Mouse (Mus musculus) embryo, embryonic 9.5 days (tissue): ENCODE data around the gene Tor1b.
"Not testable (repeated sequence)": the region's sequence is repeated elsewhere in the genome, so short reads cannot be mapped to it uniquely, and the experiment has no call there.

ENCODE experiments used
- DNase-seq: peaks from one replicate; pipeline ENCODE4 v3.0.0-alpha.2; 2017; ENCODE audit errors: extremely low spot score

The Tor1b gene

DNA sequence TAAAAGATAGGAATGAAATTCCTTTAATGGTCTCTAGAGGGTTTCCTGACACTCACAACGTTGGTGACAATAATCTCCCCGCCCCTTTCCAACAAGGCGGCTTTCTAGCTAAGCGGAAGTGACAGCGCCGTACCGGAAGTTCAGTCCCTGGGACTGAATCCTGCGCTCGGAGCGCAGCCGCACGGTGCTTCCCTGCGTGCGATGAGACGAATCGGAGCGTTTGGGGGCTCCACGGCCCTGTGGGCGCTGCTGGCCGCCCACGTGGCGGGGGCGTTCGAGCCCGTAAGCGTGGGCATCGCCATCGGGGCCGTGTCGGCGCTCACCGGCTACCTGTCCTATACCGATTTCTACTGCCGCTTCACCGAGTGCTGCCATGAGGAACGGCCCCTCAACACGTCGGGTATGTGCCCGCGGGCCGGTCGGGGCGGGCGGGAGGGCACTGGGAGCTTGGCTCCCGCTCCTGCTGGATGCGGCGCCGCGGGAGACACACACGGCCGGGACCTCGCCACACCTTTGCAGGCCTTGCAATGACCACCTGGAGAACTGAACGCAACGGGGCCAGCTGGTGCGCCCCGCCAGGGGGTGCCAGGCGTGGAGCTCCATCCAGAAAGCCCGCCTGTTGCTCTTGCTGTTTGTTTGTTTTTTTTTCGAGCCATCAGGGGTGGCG lies at the start of gene Tor1b:
Tor1b (plus strand) TSS at position 136 of the 667 bp plus-strand sequence.
- peak; percentile 84 for DNase-seq

GRCm38 (mm10) chr2:30904231-30904630 lies 48.5 kb upstream of the Tor1b start:
- no peak for DNase-seq

GRCm38 (mm10) chr2:30904991-30905390 lies 47.8 kb upstream of the Tor1b start:
- DNase-seq, result no peak

GRCm38 (mm10) chr2:30905906-30906305 lies 46.9 kb upstream of the Tor1b start:
- DNase-seq, result no peak

GRCm38 (mm10) chr2:30906641-30907040 lies 46.1 kb upstream of the Tor1b start:
- no peak for DNase-seq

GRCm38 (mm10) chr2:30912291-30912773 lies 40.4 kb upstream of the Tor1b start:
- DNase-seq, result no peak

DNA sequence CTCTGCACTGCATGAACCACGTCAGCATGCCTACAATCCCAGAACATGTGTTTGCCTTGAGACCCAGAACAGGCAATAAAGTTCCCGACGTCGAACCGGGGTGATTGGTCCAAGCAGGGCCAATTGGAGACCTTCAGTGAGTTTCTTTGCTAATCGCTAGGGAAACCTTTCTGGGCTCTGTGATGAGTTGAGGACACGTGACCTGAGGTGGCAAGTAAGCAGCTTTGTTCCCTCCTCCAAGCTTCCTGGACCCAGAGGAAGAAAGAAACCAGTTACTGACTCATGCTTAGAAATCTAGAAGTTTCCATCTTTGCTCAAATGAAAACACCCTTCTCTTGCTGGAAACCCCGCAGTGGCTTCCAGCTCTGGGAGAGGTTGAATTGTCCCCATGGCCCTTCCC lies 39.7 kb upstream of the Tor1b start:
- no peak for DNase-seq

GRCm38 (mm10) chr2:30914836-30915235 lies 37.9 kb upstream of the Tor1b start:
- DNase-seq, result no peak

GRCm38 (mm10) chr2:30915376-30915775 lies 37.4 kb upstream of the Tor1b start:
- no peak for DNase-seq

GRCm38 (mm10) chr2:30915933-30916332 lies 36.8 kb upstream of the Tor1b start:
- not testable (repeated sequence) for DNase-seq

DNA sequence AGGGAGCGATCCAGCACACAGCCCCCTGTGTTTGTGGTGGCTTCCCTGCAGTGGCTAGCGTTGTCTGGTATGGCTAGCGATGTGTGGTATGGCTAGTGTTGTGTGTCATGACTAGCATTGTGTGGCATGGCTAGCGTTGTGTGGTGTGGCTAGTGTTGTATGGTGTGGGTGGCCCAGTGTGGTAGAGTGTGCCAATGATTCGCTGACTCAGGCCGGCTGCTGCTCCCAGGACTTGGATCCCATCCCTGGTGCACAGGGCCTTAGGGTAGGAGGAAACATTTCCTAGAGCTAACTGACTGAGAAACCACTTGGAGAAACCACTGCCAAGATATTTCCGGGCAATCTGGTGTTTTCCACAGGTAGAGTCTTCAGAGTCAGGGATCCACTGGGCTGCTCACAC lies 35.1 kb upstream of the Tor1b start:
- DNase-seq, result no peak

DNA sequence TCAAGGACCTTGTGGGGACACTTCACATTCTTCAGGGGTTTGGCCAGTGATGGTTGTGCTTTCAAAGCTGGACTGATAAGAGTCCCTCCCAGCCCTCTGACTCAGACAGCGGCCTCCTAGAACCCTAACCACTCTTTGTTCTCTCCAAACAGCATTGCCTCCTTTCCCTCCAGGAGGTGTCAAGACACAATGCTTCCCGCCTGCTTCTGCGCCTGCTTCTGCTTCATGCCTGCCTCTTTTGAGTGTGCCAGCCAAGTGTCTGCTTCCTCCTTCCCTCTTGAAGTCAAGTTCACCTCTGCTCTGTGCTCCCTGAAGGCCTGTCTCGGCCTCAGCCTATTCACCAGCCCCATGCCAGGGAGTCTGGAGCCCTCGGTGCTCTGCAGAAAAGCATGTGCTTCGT lies 34.6 kb upstream of the Tor1b start:
- DNase-seq, result no peak

- peak; percentile 51 for DNase-seq
Observed at GRCm38 (mm10) chr2:30918780-30919329, 33.9 kb upstream of the Tor1b start.

- no peak for DNase-seq
Observed at GRCm38 (mm10) chr2:30920216-30920615, 32.5 kb upstream of the Tor1b start.

- DNase-seq, result no peak
Observed at GRCm38 (mm10) chr2:30923099-30923498, 29.7 kb upstream of the Tor1b start.

DNA sequence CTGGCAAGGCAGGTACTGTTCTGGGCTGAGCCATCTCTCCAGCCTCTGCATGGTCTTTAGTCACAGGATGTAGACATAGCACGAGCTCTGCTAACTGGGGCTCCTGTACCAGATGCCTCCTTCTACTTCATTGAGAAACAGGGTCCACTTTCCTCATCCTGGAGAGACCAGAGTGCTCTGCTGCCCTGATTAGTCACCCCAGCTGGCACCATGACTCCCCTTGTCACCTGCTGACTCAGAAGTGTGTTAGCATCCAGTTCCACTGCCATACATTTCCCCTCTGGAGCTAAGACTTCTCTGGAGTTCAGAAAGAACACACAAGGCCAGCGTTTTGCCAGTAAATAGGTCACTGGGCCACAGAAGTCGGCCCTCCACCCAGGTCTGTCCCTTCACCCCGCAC lies 27.6 kb upstream of the Tor1b start:
- no peak for DNase-seq

DNA sequence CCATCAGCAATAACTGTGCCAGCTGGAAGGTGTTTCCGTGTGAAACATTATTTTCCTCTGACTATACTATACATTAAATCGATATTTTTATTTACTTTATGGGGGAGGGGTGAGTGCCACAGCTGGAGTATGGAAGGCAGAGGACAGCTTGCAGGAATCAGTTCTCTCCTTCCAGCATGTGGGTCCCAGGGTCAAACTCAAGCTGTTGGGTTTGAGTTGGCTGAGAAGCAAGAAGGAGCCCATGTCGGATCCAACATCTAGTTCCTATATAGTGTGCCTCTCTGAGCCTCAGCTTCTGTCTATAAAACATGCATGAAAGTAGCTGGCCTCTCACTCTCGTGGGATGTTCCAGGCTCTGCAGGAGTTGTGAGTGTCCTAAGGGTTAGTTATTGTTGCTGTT lies 26.4 kb upstream of the Tor1b start:
- no peak for DNase-seq

DNA sequence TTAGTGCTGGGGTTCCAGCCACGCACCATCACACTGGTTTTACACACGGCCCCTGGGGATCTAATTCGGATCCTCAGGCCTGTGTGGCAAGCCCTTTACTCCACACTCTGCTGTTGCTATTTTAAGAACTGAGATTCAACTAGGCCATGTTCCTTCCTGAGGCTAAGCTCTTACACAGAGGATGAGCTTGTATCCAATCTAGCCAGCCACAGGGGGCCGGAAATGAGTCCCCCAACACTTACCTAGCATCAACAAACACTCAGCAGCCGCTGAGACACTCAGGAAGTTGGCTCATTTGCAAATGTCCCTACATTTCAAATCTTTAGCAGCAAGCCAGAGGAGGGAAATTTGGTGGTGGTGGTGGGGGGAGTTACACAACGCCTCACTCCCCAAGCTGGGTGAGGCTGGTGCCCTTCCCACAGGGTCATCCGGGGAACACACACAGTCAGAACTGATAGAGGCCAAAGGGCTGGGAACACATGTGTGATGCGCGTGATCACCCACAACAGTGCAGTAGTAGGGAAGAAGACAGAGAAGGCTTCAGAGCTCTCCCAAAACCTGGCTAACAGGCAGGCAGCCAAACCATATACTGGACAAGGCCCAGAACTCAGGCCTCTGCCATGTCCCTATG lies 25.5 kb upstream of the Tor1b start:
- no peak for DNase-seq

- peak; percentile 75 for DNase-seq
Observed at GRCm38 (mm10) chr2:30927844-30928628, 24.7 kb upstream of the Tor1b start.

GRCm38 (mm10) chr2:30928893-30929482 lies 23.8 kb upstream of the Tor1b start:
- DNase-seq, result no peak

DNA sequence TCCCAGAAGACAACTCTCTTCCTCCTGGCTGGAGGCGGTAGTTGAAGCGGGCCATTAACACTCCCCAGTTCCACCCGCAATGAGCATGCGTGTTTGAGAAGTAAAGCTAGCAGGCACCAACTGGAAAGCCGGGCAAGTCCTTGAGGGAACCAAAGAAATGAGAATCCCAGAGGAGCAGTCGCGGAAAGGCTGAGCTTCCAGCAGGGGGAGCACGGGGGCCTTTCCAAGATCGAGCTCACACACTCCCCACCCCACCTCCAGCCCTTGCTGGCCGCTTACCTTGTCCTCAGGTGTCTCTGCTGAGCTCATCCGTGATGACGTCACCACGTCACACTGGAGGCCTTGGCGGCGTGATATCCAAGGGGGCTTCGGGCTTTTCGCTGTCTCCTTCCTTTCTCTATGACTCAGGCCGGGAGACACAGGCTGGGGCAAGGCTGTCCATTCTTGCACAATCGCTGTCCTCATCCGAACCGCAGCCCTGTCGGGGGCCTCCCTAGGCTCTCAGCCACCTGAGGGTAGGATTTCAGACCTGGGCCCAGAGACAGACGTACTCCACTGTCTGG lies 23.2 kb upstream of the Tor1b start, which contains the start of gene Ptges:
Ptges (minus strand) TSS at position 381 of the 563 bp plus-strand sequence.
- peak; percentile 74 for DNase-seq
